Mouse (Mus musculus) neutrophil, adult 59 days (primary cell): Measurements from ENCODE around the gene Csf2ra. TPM values are rescaled to one million over a fixed set of nuclear protein-coding genes. Genes with fewer than 3 reads are reported as not detected.

Source experiments
- total RNA-seq, 2 experiments: library from RNA; stranded (reverse); gene quantifications; 1 replicate in 1 of 2; 2 replicates in 1 of 2; pipeline ENCODE4 v1.2.4; 2023

The Csf2ra gene
- 1,000 to 10,000 TPM in 1 of 2 experiments, 100 to 1,000 TPM in 1; 955 to 1,008 TPM for total RNA-seq

GRCm38 (mm10) chr19:61227941-61228701, at the start of gene Csf2ra:
Gene Csf2ra (minus strand): TSS chr19:61228429.

DNA sequence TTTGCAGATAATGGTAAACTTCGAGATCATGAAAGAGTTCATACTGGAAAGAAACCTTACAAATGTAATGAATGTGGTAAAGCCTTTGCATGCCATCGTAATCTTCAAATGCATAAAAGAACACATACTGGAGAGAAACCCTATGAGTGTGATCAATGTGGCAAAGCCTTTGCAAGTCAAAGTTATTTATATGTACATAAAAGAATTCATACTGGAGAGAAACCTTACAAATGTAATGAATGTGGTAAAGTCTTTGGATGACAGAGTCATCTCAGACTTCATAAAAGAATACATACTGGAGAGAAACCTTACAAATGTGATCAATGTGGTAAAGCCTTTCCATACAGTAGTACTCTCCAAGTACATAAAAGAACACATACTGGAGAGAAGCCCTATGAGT, 44.6 kb downstream of the Csf2ra start, which contains the start of gene Gm6020:
Gene Gm6020 (plus strand): TSS at position 301 of the 400 bp plus-strand sequence.

GRCm38 (mm10) chr19:61175756-61176324, 52.4 kb downstream of the Csf2ra start, which contains the start of gene Gm7102:
Gene Gm7102 (minus strand): TSS chr19:61176309.

Other genes starting within 250 kb of the Csf2ra start
- 10 to 100 TPM; 13.7 to 21.9 TPM for gene Zfp950, start 87.6 kb downstream of the Csf2ra start, total RNA-seq
- gene Gm7102, start 52.1 kb downstream of the Csf2ra start, total RNA-seq, result not detected
- not detected for gene Gm6020, start 44.5 kb downstream of the Csf2ra start, total RNA-seq
- gene Gm21060, start 68.6 kb upstream of the Csf2ra start, total RNA-seq, result not detected